Mouse (Mus musculus) spleen, embryonic (tissue): ENCODE data around the gene Ccdc182.

Source experiments
- CTCF ChIA-PET: fragments of 350-600 bp; sonication (Branson Sonifier 250); formaldehyde crosslinking; loops from one replicate; lab custom pipeline; 2022; lab: Charles Lee

Ccdc182 gene

GRCm38 (mm10) chr11:88293631-88294393 lies at the start of gene Ccdc182:
TSS of gene Ccdc182 (plus strand) at chr11:88294058.
- CTCF ChIA-PET, result no interaction called here

- CTCF ChIA-PET, result no interaction called here
Observed at GRCm38 (mm10) chr11:88245581-88246170, 48.2 kb upstream of the Ccdc182 start.

GRCm38 (mm10) chr11:88248636-88249035 lies 45.2 kb upstream of the Ccdc182 start:
- CTCF ChIA-PET, result no interaction called here

- CTCF ChIA-PET, result no interaction called here
Observed at GRCm38 (mm10) chr11:88250568-88250967, 43.3 kb upstream of the Ccdc182 start.

- CTCF ChIA-PET, result no interaction called here
Observed at GRCm38 (mm10) chr11:88251295-88251694, 42.6 kb upstream of the Ccdc182 start.

- CTCF ChIA-PET, result interaction anchor here (0.6 to 1.3 kb wide), 6 partner anchors 11 to 570 kb away, joined by 3 to 9 read pairs (median 4); no protein-coding TSS in a partner anchor
Observed at GRCm38 (mm10) chr11:88251972-88252766, 41.7 kb upstream of the Ccdc182 start.

GRCm38 (mm10) chr11:88252767-88253513 lies 40.9 kb upstream of the Ccdc182 start:
- CTCF ChIA-PET, result interaction anchor here (0.6 to 1.3 kb wide), 5 partner anchors 11 to 570 kb away, joined by 3 to 9 read pairs (median 4); no protein-coding TSS in a partner anchor

GRCm38 (mm10) chr11:88253514-88254167 lies 40.2 kb upstream of the Ccdc182 start:
- CTCF ChIA-PET, result interaction anchor here (1.3 kb wide), 1 partner anchor 12 kb away, joined by 3 read pairs; no protein-coding TSS in a partner anchor

GRCm38 (mm10) chr11:88257700-88258099 lies 36.2 kb upstream of the Ccdc182 start:
- CTCF ChIA-PET, result no interaction called here

GRCm38 (mm10) chr11:88258212-88258611 lies 35.6 kb upstream of the Ccdc182 start:
- CTCF ChIA-PET, result no interaction called here

GRCm38 (mm10) chr11:88260463-88260862 lies 33.4 kb upstream of the Ccdc182 start:
- CTCF ChIA-PET, result no interaction called here

GRCm38 (mm10) chr11:88264889-88265288 lies 29.0 kb upstream of the Ccdc182 start:
- CTCF ChIA-PET, result no interaction called here

GRCm38 (mm10) chr11:88266311-88266710 lies 27.5 kb upstream of the Ccdc182 start:
- CTCF ChIA-PET, result interaction anchor here (0.6 to 0.7 kb wide), 2 partner anchors 173 to 321 kb away, joined by 3 to 4 read pairs; no protein-coding TSS in a partner anchor

GRCm38 (mm10) chr11:88271870-88272269 lies 22.0 kb upstream of the Ccdc182 start:
- CTCF ChIA-PET, result no interaction called here

- CTCF ChIA-PET, result no interaction called here
Observed at GRCm38 (mm10) chr11:88274111-88274879, 19.6 kb upstream of the Ccdc182 start.

- CTCF ChIA-PET, result no interaction called here
Observed at GRCm38 (mm10) chr11:88274901-88275498, 18.9 kb upstream of the Ccdc182 start.

GRCm38 (mm10) chr11:88275949-88276348 lies 17.9 kb upstream of the Ccdc182 start:
- CTCF ChIA-PET, result no interaction called here

GRCm38 (mm10) chr11:88276534-88277308 lies 17.1 kb upstream of the Ccdc182 start:
- CTCF ChIA-PET, result no interaction called here

GRCm38 (mm10) chr11:88279006-88279405 lies 14.9 kb upstream of the Ccdc182 start:
- CTCF ChIA-PET, result no interaction called here
